Mouse (Mus musculus) liver, postnatal 0 days (tissue): ENCODE data around the gene Tada3. TPM values are rescaled to one million over a fixed set of nuclear protein-coding genes. Genes with fewer than 3 reads are reported as not detected.

Experiments
- ATAC-seq: fragments of 200-750 bp; cut with Nextera tagmentation; 2 replicates; pipeline ENCODE4 v1.8.0; 2017; ENCODE audit warnings: mild to moderate bottlenecking, moderate library complexity
- DNase-seq: peaks from one replicate; pipeline ENCODE4 v3.0.0-alpha.2; 2016
- H3K27ac ChIP-seq: fragments of 300-500 bp; sonication (generic); 2 replicates; pipeline ENCODE4 v1.5.1; 2014; ENCODE audit warnings: antibody characterized with exemption, moderate library complexity, mild to moderate bottlenecking, low read depth
- H3K27me3 ChIP-seq: fragments of 300-500 bp; sonication (generic); 2 replicates; pipeline ENCODE4 v1.6.1; 2014; ENCODE audit warnings: low read length, control low read depth, mixed read lengths; ENCODE audit not compliant: insufficient read depth
- H3K36me3 ChIP-seq: fragments of 300-500 bp; sonication (generic); replicated peaks from 2 replicates; pipeline ENCODE4 v1.6.1; 2014; ENCODE audit warnings: mild to moderate bottlenecking, control low read depth, low read length, moderate library complexity, mixed read lengths; ENCODE audit not compliant: insufficient read depth
- H3K4me1 ChIP-seq: fragments of 300-500 bp; sonication (generic); 2 replicates; pipeline ENCODE4 v1.6.1; 2014; ENCODE audit warnings: antibody characterized with exemption, mild to moderate bottlenecking, control low read depth; ENCODE audit not compliant: insufficient read depth
- H3K4me2 ChIP-seq: fragments of 300-500 bp; sonication (generic); 2 replicates; pipeline ENCODE4 v1.6.1; 2014; ENCODE audit warnings: low read depth, mild to moderate bottlenecking, low read length, moderate library complexity, mixed read lengths
- H3K4me3 ChIP-seq: fragments of 300-500 bp; sonication (generic); 2 replicates; pipeline ENCODE4 v1.5.1; 2014; ENCODE audit warnings: low read depth, low read length
- H3K9ac ChIP-seq: fragments of 300-500 bp; sonication (generic); replicated peaks from 2 replicates; pipeline ENCODE4 v1.6.1; 2014; ENCODE audit warnings: mild to moderate bottlenecking, moderate library complexity
- H3K9me3 ChIP-seq: fragments of 300-500 bp; sonication (generic); 2 replicates; pipeline ENCODE4 v1.6.1; 2016; ENCODE audit warnings: mild to moderate bottlenecking, control low read depth, low read length, mixed read lengths
- CTCF ChIP-seq: sonication (generic); IDR thresholded peaks from 2 replicates; pipeline ENCODE4 v1.5.1; 2016; ENCODE audit warnings: antibody characterized with exemption, low read depth
- EP300 ChIP-seq: IDR thresholded peaks from 2 replicates; pipeline ENCODE4 v1.6.1; 2016; ENCODE audit warnings: antibody characterized with exemption, low read depth, mild to moderate bottlenecking
- WGBS: fragments of 180-500 bp; shearing (Covaris S2); extraction: QIAGEN DNeasy Blood & Tissue Kit; methylation state at CpG from one replicate; pipeline ENCODE4 v1.1.7; 2014; ENCODE audit not compliant: insufficient replicate concordance; 5-methylcytosine and 5-hydroxymethylcytosine counted together
- polyA plus RNA-seq: library from polyadenylated mRNA; unstranded; fragments of >200 nt; fragmentation: Nextera tagmentation; extraction: Ambion mirVana; gene quantifications from 2 replicates; pipeline ENCODE4 v1.2.1, GENCODE M21; 2015

Gene Tada3
- polyA plus RNA-seq, 1 experiment from 2014 or later = 11.9 TPM

DNA sequence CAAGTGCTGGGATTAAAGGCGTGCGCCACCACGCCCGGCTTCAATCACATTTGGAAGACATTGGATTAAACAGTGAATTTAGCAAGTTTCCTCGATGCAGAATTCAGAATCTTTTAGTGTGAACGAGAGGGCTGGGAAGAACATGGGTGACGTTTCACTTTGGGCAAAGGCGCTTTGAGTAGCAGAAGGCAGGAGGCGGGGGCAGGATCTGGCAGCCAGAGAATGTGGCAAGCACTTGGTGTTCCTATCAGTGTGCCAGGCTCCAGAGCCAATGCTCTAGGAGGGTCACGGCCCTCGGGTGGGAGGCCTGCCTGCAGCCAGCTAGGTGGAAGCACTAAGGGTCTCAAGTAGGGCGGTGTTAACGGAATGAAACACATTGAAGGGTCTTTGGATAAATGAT, 24.4 kb upstream of the Tada3 start:
- ATAC-seq (no peak), DNase-seq (no peak)
- TF ChIP-seq EP300 = no peak
- no peak overlapping the region for H3K9ac ChIP-seq
- H3K27ac ChIP-seq = no peak overlapping the region
- H3K9me3 ChIP-seq = no peaks in the 10 kb centered on the region
- H3K36me3 ChIP-seq = 0 out of 2 replicates have a peak, but pooled peaks cover 3% of the 10 kb centered on the region
- H3K4me2 ChIP-seq = no peak overlapping the region
- 88% methylated on average over 13 of the region's 13 CpGs for WGBS
- H3K27me3 ChIP-seq = no peaks in the 10 kb centered on the region
- no peak overlapping the region for H3K4me3 ChIP-seq
- no peaks in the 10 kb centered on the region for H3K4me1 ChIP-seq

DNA sequence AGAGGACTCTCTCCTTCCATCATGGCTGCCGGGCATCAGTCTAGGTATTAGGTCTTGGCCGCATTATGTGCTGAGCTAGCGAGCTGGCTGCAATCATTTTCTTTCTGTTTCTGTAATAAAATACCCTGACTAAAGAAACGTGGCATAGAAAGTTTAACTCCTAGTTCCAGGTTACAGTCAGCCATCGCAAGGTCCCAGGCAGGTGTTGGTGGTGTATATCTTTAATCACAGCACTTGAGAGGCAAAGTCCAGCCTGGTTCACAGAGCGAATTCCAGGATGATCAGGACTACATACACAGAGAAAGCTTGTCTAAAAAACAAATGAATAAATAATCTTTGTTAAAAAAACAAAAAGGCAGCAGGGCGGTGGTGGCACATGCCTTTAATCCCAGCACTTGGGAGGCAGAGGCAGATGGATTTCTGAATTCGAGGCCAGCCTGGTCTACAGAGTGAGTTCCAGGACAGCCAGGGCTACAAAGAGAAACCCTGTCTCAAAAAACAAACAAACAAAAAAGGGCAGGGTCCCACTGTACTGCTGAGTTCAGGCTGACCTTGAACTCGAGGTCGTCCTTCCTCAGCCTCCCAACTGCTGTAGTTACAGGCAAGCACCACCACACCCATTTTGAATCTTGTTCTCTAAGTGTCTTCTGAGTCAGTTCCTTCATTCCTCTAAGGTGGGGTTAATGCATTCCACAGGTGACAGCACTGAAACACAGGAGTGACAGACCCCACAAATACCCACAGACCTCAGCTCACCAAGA, 18.8 kb upstream of the Tada3 start:
- ATAC-seq = no peak
- no peak for TF ChIP-seq CTCF
- Histone ChIP-seq H3K9me3 (no peaks in the 10 kb centered on the region), H3K4me2 (no peak overlapping the region), H3K4me3 (no peak overlapping the region), H3K27me3 (0 out of 2 replicates have a peak, but pooled peaks cover 3% of the 10 kb centered on the region), H3K9ac (no peak overlapping the region), H3K36me3 (peaks cover 7% of the 10 kb centered on the region; the same call in 1 of the 2 replicates), H3K27ac (no peak overlapping the region), H3K4me1 (peaks cover 3% of the 10 kb centered on the region; the same call in 1 of the 2 replicates)
- 75% methylated on average over 10 of the region's 10 CpGs for WGBS
- no peak for DNase-seq

DNA sequence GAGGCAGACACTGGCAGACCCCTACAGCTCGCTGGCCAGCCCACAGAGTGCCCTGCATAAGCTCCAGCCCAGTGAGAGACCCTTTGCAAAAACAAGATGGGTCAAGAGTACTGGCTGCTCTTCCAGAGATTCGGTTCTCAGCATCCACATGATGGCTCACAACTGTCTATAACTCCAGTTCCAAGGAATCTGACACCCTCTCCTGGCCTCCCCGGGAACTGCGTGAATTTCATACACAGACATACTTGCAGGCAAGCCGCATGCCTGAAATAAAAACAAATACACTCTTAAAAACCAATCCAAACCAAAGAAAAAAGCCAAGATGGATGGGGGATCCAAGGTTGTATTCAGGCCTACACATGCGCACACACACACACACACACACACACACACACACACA, 17.8 kb upstream of the Tada3 start:
- DNase-seq = no peak
- peaks cover 3% of the 10 kb centered on the region; the same call in 1 of the 2 replicates for H3K4me1 ChIP-seq
- H3K9me3 ChIP-seq = no peaks in the 10 kb centered on the region
- no peak overlapping the region for H3K4me3 ChIP-seq
- no peak overlapping the region for H3K9ac ChIP-seq
- H3K27ac ChIP-seq = no peak overlapping the region
- no peak for ATAC-seq
- WGBS = 89% methylated on average over 6 of the region's 6 CpGs
- H3K36me3 ChIP-seq = peaks cover 10% of the 10 kb centered on the region; the same call in 1 of the 2 replicates
- 0 out of 2 replicates have a peak, but pooled peaks cover 3% of the 10 kb centered on the region for H3K27me3 ChIP-seq
- no peak overlapping the region for H3K4me2 ChIP-seq
- TF ChIP-seq CTCF (no peak), EP300 (no peak)

DNA sequence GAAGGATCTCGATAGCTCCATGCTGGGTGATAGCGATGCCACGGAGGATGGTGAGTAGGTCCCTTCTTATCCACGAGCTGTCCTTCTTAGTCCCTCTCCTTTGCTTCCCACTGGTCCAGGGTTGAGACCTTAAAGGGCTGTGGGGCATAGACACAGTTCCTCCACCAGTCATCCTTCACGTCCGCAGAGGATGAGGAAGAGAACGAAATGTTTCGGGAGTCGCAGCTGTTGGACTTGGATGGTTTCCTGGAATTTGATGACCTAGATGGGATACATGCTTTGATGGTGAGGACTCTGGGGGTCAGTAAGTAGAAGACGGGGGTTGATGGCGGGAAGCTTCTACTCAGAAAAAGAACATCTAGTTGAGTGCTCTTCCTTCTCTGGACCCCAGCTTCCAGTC, 17.1 kb upstream of the Tada3 start:
- WGBS = 88% methylated on average over 11 of the region's 11 CpGs
- ATAC-seq = no peak
- TF ChIP-seq CTCF = no peak
- TF ChIP-seq EP300 = no peak

DNA sequence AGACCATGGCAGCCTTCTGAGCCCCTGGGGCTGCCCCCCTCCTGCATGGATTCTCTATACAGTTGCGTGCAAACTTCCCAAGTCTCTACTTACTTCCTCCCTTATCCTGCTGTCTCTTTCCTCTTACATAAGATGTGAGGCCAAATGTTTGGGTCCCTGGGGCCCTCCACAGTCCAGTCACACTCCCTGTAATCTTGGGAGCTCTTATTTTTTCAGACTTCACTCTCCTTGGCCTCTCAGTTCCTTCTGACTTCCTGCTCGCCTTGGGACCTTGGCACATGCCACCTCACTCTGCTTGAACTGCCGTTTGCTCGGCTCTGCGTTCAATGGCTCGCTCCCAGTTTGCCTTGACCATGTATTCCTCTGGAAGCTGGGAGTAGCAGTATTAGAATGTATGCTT, 16.3 kb upstream of the Tada3 start:
- TF ChIP-seq CTCF = no peak
- no peak for TF ChIP-seq EP300
- whole genome bisulfite sequencing = 74% methylated on average over 6 of the region's 6 CpGs
- DNase-seq (no peak), ATAC-seq (no peak)
- Histone ChIP-seq H3K4me1 (peaks cover 3% of the 10 kb centered on the region; the same call in 1 of the 2 replicates), H3K4me3 (no peak overlapping the region), H3K27ac (no peak overlapping the region), H3K27me3 (0 out of 2 replicates have a peak, but pooled peaks cover 3% of the 10 kb centered on the region), H3K4me2 (no peak overlapping the region), H3K9ac (no peak overlapping the region), H3K9me3 (no peaks in the 10 kb centered on the region), H3K36me3 (peaks cover 24% of the 10 kb centered on the region)

More for the DNA sequence above, 17.1 kb upstream of the Tada3 start:
- H3K27me3 ChIP-seq = 0 out of 2 replicates have a peak, but pooled peaks cover 3% of the 10 kb centered on the region
- no peak overlapping the region for H3K4me2 ChIP-seq
- no peaks in the 10 kb centered on the region for H3K9me3 ChIP-seq
- no peak overlapping the region for H3K4me3 ChIP-seq
- no peak overlapping the region for H3K9ac ChIP-seq
- H3K36me3 ChIP-seq = peaks cover 16% of the 10 kb centered on the region
- H3K4me1 ChIP-seq = peaks cover 3% of the 10 kb centered on the region; the same call in 1 of the 2 replicates
- no peak overlapping the region for H3K27ac ChIP-seq
- no peak for DNase-seq

DNA sequence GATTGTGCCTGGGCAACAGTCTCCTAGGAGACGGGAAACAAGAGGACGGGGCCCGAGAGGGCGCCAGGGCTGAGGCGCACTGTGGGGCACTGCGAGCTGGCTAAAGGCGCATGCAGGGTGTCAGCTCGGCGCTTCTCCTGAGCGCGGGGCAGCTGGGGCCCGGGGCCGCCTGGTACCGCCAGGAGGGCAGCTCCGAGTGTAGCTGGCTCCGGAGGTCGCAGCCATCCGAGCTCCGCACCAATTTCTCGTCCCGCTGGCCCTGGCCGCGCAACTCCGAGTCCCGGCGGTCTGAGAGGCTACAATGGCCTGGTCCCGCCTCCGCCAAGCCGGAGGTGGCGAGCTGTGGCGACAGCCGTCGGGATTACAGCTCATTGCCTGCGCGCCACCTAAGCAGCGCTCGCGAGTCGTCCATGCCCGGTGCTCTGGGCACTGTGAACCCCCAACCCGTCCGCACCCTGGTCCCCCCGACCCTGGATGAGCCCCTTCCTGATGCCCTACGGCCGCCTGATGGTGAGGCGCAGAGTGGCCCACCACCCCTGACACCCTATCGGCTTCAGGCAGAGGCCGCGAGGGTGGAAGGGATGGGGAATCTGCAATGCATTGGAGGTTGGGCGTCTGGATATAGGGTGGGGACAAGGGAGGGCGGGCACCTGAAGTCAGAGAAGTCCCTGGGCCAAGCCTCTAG, 14.8 kb upstream of the Tada3 start:
- peak overlapping the region; percentile 65 for H3K4me2 ChIP-seq
- H3K4me3 ChIP-seq = peak overlapping the region; percentile 26
- WGBS = 9% methylated on average over 50 of the region's 51 CpGs
- peak; percentile 43 for DNase-seq
- TF ChIP-seq CTCF (no peak), EP300 (no peak)
- H3K9me3 ChIP-seq = no peaks in the 10 kb centered on the region
- 0 out of 2 replicates have a peak, but pooled peaks cover 3% of the 10 kb centered on the region for H3K27me3 ChIP-seq
- ATAC-seq = peak; percentile 70
- peak overlapping the region; percentile 47 for H3K9ac ChIP-seq
- H3K4me1 ChIP-seq = peaks cover 3% of the 10 kb centered on the region; the same call in 1 of the 2 replicates
- no peak overlapping the region for H3K27ac ChIP-seq
- H3K36me3 ChIP-seq = peaks cover 34% of the 10 kb centered on the region
